Mouse (Mus musculus) urinary bladder, postnatal 36 days (tissue): ENCODE results near the gene Map2k1.

ENCODE experiments used
- DNase-seq, 2 experiments: peaks; one replicate each; pipeline ENCODE4 v3.0.0; 2022; ENCODE audit warnings: low spot score in 2 of 2, mixed read lengths in 1 of 2

Gene Map2k1

DNA sequence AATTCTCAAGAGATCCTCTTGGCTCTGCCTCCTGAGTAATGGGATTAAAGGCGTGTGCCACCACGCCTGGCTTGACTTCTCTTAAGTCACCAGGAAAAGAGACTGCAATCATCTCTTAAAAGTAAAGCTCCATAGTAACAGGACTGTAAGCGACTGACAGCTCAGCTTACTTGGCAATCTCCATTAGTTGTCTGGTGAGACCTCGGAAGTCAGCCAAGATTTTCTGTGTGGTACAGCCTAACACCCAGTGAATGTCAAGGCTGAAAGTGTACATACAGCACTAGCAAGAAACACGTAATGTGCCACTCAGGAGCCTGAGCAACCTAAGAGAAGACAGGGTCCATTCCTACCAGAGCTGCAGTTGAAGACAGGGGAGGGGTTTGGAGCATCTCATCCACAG is 93.0 kb downstream of the Map2k1 start:
- DNase-seq: no peak

DNA sequence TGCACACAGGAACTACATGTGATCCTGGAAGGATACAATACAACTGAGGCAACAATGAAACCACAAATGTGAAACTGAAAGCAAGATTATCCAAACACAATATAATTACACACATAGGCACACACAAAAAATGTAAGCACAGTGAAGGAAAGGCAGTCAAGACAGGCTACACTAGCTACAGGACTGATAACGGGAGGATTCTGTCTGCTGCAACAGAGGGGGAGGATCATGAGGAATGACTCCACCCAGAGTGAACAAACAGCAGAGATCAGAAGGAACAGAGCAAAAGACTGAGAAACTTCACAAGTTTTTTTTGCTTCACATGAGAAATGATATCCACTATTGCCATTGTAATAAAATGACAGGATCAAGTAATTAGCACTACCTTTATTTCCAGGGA is 96.8 kb downstream of the Map2k1 start:
- no peak for DNase-seq

- DNase-seq: no peak
Measured at GRCm38 (mm10) chr9:64139879-64140278, 113.6 kb downstream of the Map2k1 start.

GRCm38 (mm10) chr9:64138896-64139295 is 114.5 kb downstream of the Map2k1 start:
- peak; percentile 22 to 26 for DNase-seq
